Mouse (Mus musculus) lung, embryonic 16.5 days (tissue): ENCODE results near the gene Mmab. TPM values are rescaled to one million over a fixed set of nuclear protein-coding genes. Genes with fewer than 3 reads are reported as not detected.

Experiments used
- ATAC-seq: fragments of 200-750 bp; cut with Nextera tagmentation; 2 replicates; pipeline ENCODE4 v1.8.0; 2017; ENCODE audit warnings: low read depth, mild to moderate bottlenecking, moderate library complexity
- H3K27ac ChIP-seq: fragments of 300-500 bp; sonication (generic); 2 replicates; pipeline ENCODE4 v1.5.1; 2014; ENCODE audit warnings: mild to moderate bottlenecking, control low read depth, low read length
- H3K27me3 ChIP-seq: fragments of 300-500 bp; sonication (generic); 2 replicates; pipeline ENCODE4 v1.6.1; 2014; ENCODE audit warnings: low read depth, low read length, mixed read lengths; ENCODE audit not compliant: control insufficient read depth, insufficient read depth
- H3K36me3 ChIP-seq: fragments of 300-500 bp; sonication (generic); 2 replicates; pipeline ENCODE4 v1.6.1; 2014; ENCODE audit warnings: low read length; ENCODE audit not compliant: control insufficient read depth, insufficient read depth
- H3K4me1 ChIP-seq: fragments of 300-500 bp; sonication (generic); replicated peaks from 2 replicates; pipeline ENCODE4 v1.6.1; 2014; ENCODE audit warnings: low read length, mixed read lengths; ENCODE audit not compliant: control insufficient read depth, insufficient read depth
- H3K4me2 ChIP-seq: fragments of 300-500 bp; sonication (generic); 2 replicates; pipeline ENCODE4 v1.6.1; 2014; ENCODE audit warnings: low read depth, low read length, control low read depth
- H3K4me3 ChIP-seq: fragments of 300-500 bp; sonication (generic); 2 replicates; pipeline ENCODE4 v1.5.1; 2014; ENCODE audit warnings: mild to moderate bottlenecking, low read length, control low read depth
- H3K9ac ChIP-seq: fragments of 300-500 bp; sonication (generic); 2 replicates; pipeline ENCODE4 v1.6.1; 2014; ENCODE audit warnings: low read length, control low read depth
- H3K9me3 ChIP-seq: fragments of 300-500 bp; sonication (generic); 2 replicates; pipeline ENCODE4 v1.6.1; 2016; ENCODE audit warnings: low read length; ENCODE audit not compliant: control insufficient read depth
- WGBS: fragments of 180-500 bp; shearing (Covaris S2); extraction: QIAGEN DNeasy Blood & Tissue Kit; methylation state at CpG from one replicate; pipeline ENCODE4 v1.1.7; 2014; 5-methylcytosine and 5-hydroxymethylcytosine counted together
- polyA plus RNA-seq: library from polyadenylated mRNA; unstranded; fragments of >200 nt; fragmentation: Nextera tagmentation; extraction: Ambion mirVana; gene quantifications from 2 replicates; pipeline ENCODE4 v1.2.1, GENCODE M21; 2015

Gene Mmab
- polyA plus RNA-seq, 1 experiment from 2014 or later = 31.7 TPM

DNA sequence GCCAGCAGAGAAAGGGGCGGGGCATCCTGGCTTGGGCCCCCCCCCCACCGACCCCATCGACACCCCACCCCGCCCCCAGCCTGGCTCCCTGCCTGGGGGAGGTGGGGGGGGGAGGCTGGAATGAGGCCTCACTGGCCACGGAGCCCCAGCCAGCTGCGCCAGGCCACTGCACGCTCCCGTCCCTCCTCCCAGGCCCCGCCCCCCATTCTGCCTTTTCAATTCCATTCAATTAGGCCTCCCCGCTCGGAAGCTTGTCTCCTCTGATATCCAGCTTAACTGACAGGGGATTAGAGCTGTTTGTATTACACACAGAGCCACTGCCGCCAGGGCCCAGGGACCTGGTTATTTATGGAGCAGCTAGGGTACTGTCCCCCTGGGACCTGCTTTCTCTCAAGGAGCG lies 23.6 kb upstream of the Mmab start:
- peak overlapping the region; percentile 47 for H3K9ac ChIP-seq
- WGBS = 3% methylated on average over 10 of the region's 13 CpGs
- H3K27me3 ChIP-seq = no peaks in the 10 kb centered on the region
- peak overlapping the region; percentile 61 for H3K4me2 ChIP-seq
- peak; percentile 94 for ATAC-seq
- peak overlapping the region; percentile 27 for H3K4me3 ChIP-seq
- peak overlapping the region; percentile 76 for H3K27ac ChIP-seq
- H3K36me3 ChIP-seq = no peaks in the 10 kb centered on the region
- H3K4me1 ChIP-seq = peaks cover 15% of the 10 kb centered on the region
- H3K9me3 ChIP-seq = no peaks in the 10 kb centered on the region

DNA sequence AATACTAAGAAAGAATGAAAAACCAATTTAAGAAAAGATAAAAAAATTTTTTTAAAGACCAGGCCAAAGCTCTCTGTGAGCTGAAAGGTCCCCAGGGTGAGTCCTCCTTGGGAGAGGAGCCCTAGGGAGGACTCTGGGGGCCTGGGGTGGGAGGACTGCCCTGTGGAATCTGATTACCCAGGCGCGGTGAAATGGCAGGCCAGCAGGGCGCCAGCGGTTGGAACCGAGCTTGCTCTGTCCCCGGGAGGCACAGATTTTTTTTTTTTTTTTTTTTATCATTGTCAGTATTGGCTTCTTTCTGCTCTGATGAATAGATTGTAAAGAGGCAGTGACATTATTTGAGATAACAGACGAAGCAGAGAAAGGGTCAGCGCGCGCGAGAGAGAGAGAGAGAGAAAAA lies 23.2 kb upstream of the Mmab start:
- Histone ChIP-seq H3K36me3 (no peaks in the 10 kb centered on the region), H3K9ac (peak overlapping the region; percentile 47), H3K9me3 (no peaks in the 10 kb centered on the region), H3K4me1 (peaks cover 15% of the 10 kb centered on the region), H3K27me3 (no peaks in the 10 kb centered on the region), H3K4me2 (peak overlapping the region; percentile 61), H3K27ac (peak overlapping the region; percentile 76), H3K4me3 (peak overlapping the region; percentile 27)
- peak; percentile 62 for ATAC-seq
- 7% methylated on average over 11 of the region's 11 CpGs for WGBS

DNA sequence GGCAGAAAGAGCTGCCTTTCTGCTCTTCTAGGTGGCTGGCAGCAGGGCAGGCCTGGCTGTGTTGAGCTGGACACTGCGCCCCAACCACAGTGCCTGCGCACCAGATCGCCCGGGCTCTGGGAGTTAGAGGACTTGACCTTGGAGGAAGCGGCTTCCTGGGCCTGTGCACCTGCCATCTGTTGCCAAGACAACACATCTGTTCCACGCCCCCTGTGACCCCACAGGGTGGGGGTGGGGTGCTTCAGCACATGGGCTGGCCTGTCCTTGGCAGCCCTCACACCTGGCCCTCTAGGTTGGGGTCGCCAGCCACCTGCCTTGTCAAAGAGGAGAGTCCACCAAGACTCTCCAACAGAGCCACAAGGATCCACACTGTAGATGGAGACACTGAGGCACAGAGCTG lies 21.8 kb upstream of the Mmab start:
- no peaks in the 10 kb centered on the region for H3K27me3 ChIP-seq
- peaks cover 15% of the 10 kb centered on the region for H3K4me1 ChIP-seq
- H3K4me2 ChIP-seq = no peak overlapping the region
- no peak overlapping the region for H3K4me3 ChIP-seq
- no peaks in the 10 kb centered on the region for H3K9me3 ChIP-seq
- H3K9ac ChIP-seq = no peak overlapping the region
- no peak overlapping the region for H3K27ac ChIP-seq
- ATAC-seq = no peak
- H3K36me3 ChIP-seq = no peaks in the 10 kb centered on the region
- WGBS = 72% methylated on average over 7 of the region's 7 CpGs

DNA sequence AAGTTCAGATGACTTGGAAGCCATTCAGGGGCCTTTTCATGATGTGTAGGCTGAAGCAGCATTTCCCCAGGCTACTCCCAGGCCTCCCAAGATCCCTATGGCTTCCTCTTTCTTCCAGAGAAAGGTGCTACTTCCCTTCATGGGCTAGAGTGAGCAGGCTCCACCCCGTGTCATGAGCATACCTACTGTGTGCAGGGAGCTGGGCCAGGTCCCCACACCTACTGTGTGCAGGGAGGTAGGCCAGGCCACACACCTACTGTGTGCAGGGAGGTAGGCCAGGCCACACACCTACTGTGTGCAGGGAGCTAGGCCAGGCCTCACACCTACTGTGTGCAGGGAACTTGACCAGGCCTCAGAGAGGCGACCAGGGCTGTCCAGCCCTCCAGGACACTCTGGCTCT lies 20.7 kb upstream of the Mmab start:
- WGBS = 56% methylated on average over 2 of the region's 2 CpGs
- Histone ChIP-seq H3K27me3 (no peaks in the 10 kb centered on the region), H3K4me2 (no peak overlapping the region), H3K9ac (no peak overlapping the region), H3K4me1 (peaks cover 15% of the 10 kb centered on the region), H3K4me3 (no peak overlapping the region), H3K36me3 (no peaks in the 10 kb centered on the region), H3K9me3 (no peaks in the 10 kb centered on the region), H3K27ac (no peak overlapping the region)
- ATAC-seq = no peak

DNA sequence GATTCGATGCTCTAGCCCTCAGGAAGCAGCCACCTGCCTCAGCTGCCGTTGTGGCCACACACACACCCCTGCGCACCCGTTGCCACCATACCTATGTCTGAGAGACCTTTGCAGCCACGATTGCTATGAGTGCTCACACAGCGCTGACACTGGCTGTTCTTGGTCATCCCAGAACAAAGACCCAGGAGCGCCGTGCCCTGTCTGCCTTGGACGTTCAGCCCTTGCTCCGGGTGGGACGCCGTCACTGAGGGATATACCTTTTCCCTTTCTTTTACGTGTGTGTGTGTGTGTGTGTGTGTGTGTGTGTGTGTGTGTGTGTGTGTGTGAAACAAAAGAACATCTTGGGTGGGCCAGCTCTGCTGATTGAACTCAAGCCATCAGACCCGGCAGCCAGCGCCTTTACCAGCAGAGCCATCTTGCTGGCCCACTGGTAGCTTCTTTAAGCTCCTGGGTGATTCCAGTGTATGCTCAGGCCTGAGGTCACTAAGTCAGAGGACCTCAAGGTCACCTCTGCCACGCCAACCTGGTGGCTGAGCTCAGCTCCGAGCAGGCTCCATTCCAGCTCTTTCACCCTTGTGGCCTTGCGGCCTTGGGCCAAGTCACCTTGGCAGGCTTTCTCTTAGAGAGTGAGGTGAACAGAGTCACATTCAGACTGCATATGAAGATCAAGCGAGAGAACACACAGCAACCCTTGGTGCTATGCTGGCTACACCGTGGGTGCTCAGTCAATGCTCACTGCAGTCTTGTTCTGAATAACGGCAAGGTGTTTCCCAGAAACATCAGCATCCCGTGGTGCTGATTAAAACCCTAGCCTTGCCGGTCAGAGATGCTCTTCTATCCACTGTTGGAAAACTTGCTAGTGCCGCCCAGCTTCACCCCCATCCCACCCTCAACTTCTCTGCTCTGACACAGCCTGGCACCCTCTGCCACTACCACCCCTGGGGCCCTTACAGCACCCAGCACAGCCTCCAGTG lies 18.5 kb upstream of the Mmab start:
- H3K4me3 ChIP-seq = no peak overlapping the region
- H3K27ac ChIP-seq = no peak overlapping the region
- no peak overlapping the region for H3K4me2 ChIP-seq
- peaks cover 13% of the 10 kb centered on the region for H3K4me1 ChIP-seq
- H3K9me3 ChIP-seq = no peaks in the 10 kb centered on the region
- no peaks in the 10 kb centered on the region for H3K36me3 ChIP-seq
- no peak for ATAC-seq
- H3K9ac ChIP-seq = no peak overlapping the region
- no peaks in the 10 kb centered on the region for H3K27me3 ChIP-seq
- WGBS = 75% methylated on average over 24 of the region's 24 CpGs

DNA sequence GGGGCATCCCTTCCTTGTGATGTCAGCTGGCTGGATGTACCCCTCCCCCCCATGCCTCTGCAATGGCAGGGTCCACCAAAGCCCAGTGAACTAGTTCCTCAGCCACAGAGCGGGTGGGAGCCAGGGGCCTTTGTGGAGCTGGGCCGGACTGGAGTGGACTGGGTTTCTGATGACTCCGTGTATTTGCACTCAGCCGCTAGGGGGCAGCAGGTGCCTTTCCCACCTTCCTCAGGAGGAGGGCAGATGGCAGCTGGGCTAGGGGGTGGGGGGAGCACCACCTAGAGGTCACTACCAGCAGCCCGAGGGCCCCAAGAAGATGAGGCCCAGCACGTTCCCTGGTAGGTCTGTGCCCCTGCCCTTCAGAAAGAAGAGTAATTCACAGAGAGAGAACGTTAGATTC lies 17.4 kb upstream of the Mmab start:
- H3K27ac ChIP-seq = no peak overlapping the region
- H3K27me3 ChIP-seq = no peaks in the 10 kb centered on the region
- 5% methylated on average over 7 of the region's 7 CpGs for WGBS
- no peaks in the 10 kb centered on the region for H3K9me3 ChIP-seq
- peak; percentile 58 for ATAC-seq
- no peak overlapping the region for H3K4me3 ChIP-seq
- no peaks in the 10 kb centered on the region for H3K36me3 ChIP-seq
- H3K4me2 ChIP-seq = no peak overlapping the region
- peaks cover 11% of the 10 kb centered on the region for H3K4me1 ChIP-seq
- no peak overlapping the region for H3K9ac ChIP-seq

DNA sequence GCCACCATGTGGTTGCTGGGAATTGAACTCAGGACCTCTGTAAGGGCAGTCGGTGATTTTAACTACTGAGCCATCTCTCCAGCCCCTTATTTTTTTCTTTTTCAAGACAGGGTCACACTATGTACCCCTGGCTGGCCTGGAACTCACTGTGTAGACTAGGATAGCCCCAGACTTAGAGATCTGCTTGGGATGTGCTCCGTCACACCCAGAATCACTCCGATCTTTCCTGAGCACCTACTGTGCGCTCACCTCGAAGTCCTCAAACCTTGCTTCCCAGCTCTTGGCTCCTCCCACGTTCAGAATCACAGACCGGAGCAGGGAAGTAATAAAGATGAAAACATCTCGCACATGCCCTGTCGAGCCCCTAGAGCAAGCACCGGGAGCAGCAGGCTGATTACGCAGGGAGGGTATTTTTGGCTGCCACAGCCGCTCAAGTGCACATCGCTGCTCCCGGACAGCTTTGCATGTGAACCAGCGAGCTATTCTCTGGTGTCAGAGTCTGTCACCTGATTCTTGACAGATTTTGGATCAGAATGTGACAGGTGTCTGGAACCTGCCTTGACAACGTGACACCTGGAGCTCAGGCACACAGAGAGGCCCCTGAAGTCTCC lies 13.2 kb upstream of the Mmab start:
- Histone ChIP-seq H3K4me1 (peaks cover 4% of the 10 kb centered on the region; the same call in 1 of the 2 replicates), H3K9ac (no peak overlapping the region), H3K27ac (no peak overlapping the region), H3K27me3 (no peaks in the 10 kb centered on the region), H3K4me3 (no peak overlapping the region), H3K36me3 (peaks cover 3% of the 10 kb centered on the region; the same call in 1 of the 2 replicates), H3K4me2 (no peak overlapping the region), H3K9me3 (no peaks in the 10 kb centered on the region)
- 74% methylated on average over 16 of the region's 16 CpGs for WGBS
- no peak for ATAC-seq

DNA sequence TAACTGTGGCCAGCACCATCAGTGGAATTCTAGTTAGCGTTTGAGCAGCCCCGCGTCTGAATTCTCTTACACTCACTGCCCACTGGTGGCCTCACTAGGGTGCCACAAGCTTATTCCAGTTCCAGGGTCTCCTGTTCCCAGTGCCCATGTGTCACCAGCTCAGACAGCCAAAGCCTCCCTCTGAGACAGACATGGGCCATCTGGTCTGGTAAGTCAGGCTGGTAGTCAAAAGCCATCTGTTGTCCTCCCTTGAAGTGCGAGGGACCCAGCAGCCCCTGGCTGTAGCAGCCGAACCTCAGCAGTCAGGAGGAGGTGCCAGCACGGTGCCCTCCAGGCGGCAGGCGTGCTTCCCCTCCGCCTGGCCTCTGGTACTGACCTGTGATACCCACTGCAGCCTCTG lies 12.4 kb upstream of the Mmab start:
- 67% methylated on average over 9 of the region's 9 CpGs for WGBS
- Histone ChIP-seq H3K9ac (no peak overlapping the region), H3K4me3 (no peak overlapping the region), H3K27ac (no peak overlapping the region), H3K9me3 (no peaks in the 10 kb centered on the region), H3K36me3 (peaks cover 3% of the 10 kb centered on the region; the same call in 1 of the 2 replicates), H3K27me3 (no peaks in the 10 kb centered on the region), H3K4me1 (peaks cover 4% of the 10 kb centered on the region; the same call in 1 of the 2 replicates), H3K4me2 (no peak overlapping the region)
- ATAC-seq = no peak

DNA sequence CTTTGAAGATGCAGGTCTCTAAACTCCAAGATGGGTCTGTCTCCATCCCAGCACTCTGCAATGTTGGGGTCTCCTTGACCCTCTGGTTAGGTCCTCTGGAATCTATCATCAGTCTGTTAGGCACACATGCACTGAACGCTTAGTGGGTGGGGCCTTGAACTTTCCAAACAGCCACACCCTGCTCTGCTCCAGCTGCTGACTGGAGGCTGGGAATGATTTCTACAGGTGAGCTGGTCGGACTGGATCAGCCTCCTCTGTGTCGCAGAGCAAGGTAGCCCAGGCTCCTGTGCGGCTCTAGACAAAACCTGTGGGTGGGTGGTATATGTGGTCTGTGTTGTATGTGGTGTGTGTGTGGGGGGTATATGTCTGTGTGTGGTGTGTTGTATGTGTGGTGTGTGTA lies 5.2 kb upstream of the Mmab start:
- Histone ChIP-seq H3K4me1 (peaks cover 6% of the 10 kb centered on the region), H3K4me3 (no peak overlapping the region), H3K27me3 (no peaks in the 10 kb centered on the region), H3K36me3 (peaks cover 15% of the 10 kb centered on the region), H3K9me3 (no peaks in the 10 kb centered on the region), H3K9ac (no peak overlapping the region), H3K4me2 (no peak overlapping the region), H3K27ac (no peak overlapping the region)
- 60% methylated on average over 4 of the region's 4 CpGs for WGBS
- no peak for ATAC-seq
